Mouse (Mus musculus) embryonic facial prominence, embryonic 10.5 days (tissue): ENCODE measurements around the gene Shc2. TPM values are rescaled to one million over a fixed set of nuclear protein-coding genes. Genes with fewer than 3 reads are reported as not detected.

Experiments used
- DNase-seq: peaks from one replicate; pipeline ENCODE4 v3.0.0-alpha.2; 2017; ENCODE audit warnings: low spot score
- H3K27ac ChIP-seq: fragments of 300-500 bp; sonication (generic); replicated peaks from 2 replicates; pipeline ENCODE4 v1.5.1; 2016; ENCODE audit warnings: mild to moderate bottlenecking
- H3K27me3 ChIP-seq: fragments of 300-500 bp; sonication (generic); replicated peaks from 2 replicates; pipeline ENCODE4 v1.6.1; 2016; ENCODE audit warnings: low read depth, mild to moderate bottlenecking; ENCODE audit not compliant: poor library complexity, severe bottlenecking
- H3K36me3 ChIP-seq: fragments of 300-500 bp; sonication (generic); replicated peaks from 2 replicates; pipeline ENCODE4 v1.6.1; 2016; ENCODE audit warnings: mild to moderate bottlenecking, moderate library complexity
- H3K4me1 ChIP-seq: fragments of 300-500 bp; sonication (generic); 2 replicates; pipeline ENCODE4 v1.6.1; 2016
- H3K4me3 ChIP-seq: fragments of 300-500 bp; sonication (generic); 2 replicates; pipeline ENCODE4 v1.5.1; 2016; ENCODE audit warnings: mild to moderate bottlenecking, moderate library complexity
- H3K9me3 ChIP-seq: fragments of 300-500 bp; sonication (generic); 2 replicates; pipeline ENCODE4 v1.6.1; 2016; ENCODE audit warnings: mild to moderate bottlenecking
- WGBS: fragments of 180-500 bp; shearing (Covaris S2); methylation state at CpG from one replicate; pipeline ENCODE4 v1.1.7; 2016; 5-methylcytosine and 5-hydroxymethylcytosine counted together
- polyA plus RNA-seq: library from polyadenylated mRNA; unstranded; fragments of >200 nt; fragmentation: Nextera tagmentation; extraction: Ambion mirVana; gene quantifications from 2 replicates; pipeline ENCODE4 v1.2.1, GENCODE M21; 2016

Gene Shc2
- 20.0 and 21.5 TPM in 2 replicates for polyA plus RNA-seq

DNA sequence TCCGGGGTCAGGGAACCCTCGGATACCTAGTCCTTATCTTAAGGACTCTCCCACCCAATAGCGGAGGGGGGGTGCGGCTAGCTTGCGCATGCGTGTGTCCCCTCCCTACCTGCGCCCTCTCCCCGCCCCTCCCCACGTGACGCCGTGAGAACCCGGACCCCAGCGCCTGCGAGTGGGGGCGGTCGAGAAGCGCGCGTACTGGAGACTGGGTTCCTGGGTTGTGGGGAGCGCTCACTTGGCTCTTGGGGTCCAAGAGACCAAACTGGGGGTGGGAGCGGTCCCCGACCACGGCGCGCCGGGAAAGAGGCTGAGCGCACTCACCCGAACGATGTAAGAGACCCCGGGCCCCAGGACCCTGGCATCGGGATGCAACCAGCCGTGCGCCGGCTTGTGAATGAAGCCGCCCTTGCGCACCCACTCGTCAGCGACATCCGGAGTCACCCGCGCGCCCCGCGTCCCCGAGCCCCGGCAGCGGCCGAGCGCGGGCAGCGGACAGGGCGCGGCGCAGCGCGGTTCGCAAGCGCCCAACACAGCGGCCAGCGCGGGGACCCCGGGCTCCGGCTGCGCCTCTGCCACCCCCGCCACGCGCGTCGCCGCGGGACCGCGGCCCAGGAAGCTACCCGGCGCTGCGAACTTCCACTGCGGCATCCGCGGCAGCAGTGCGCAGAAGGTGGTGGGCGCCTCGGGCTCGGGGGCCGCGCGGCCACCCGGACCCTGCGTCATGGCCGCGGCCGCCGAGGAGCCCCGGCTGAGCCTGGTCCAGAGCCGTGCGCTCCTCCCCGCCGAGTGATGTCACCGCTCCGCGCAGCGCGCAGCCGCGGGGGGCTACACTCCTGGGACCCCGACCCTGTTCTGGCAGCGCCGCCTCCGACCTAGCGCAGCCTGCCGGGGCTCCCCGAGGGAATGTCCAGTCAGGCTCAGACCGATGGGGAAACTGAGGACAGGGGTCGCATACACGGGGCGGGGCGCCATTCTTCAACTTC, at the start of gene Shc2:
TSS of gene Shc2 (minus strand) at position 791 of the 983 bp plus-strand sequence.
- Histone ChIP-seq H3K9me3 (no peaks in the 10 kb centered on the region), H3K27me3 (peaks cover 35% of the 10 kb centered on the region), H3K27ac (peak within 1 kb of the TSS; percentile 92), H3K4me3 (peak within 1 kb of the TSS; percentile 91), H3K36me3 (no peaks in the 10 kb centered on the region), H3K4me1 (peaks cover 44% of the 10 kb centered on the region)
- DNase-seq, result peak; percentile 88
- WGBS, result under 1% methylated on average over 116 of the region's 116 CpGs

DNA sequence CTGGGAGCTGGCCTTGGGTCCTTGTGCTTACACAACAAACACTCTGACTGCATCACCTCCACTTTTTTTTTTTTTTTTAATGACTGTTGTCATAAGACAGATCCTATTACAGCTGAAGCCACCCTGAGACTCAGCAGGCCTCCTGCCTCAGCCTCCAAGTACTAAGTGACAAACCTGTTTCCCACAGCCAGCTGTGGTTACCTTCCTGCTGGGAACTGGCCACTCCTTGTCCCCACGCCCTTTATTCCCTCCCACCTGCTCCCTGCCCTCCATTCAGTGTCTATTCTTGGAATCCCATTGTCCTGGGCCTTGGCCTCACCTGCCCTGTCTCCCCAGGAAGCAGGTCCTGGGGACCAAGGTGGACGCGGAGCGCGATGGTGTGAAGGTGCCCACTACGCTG, 49.8 kb upstream of the Shc2 start:
- Histone ChIP-seq H3K9me3 (peaks cover 4% of the 10 kb centered on the region; the same call in 1 of the 2 replicates), H3K36me3 (peaks cover 73% of the 10 kb centered on the region), H3K4me3 (no peak overlapping the region), H3K27me3 (no peaks in the 10 kb centered on the region), H3K27ac (no peak overlapping the region), H3K4me1 (peaks cover 15% of the 10 kb centered on the region)
- DNase-seq, result no peak
- 96% methylated on average over 6 of the region's 6 CpGs for WGBS

DNA sequence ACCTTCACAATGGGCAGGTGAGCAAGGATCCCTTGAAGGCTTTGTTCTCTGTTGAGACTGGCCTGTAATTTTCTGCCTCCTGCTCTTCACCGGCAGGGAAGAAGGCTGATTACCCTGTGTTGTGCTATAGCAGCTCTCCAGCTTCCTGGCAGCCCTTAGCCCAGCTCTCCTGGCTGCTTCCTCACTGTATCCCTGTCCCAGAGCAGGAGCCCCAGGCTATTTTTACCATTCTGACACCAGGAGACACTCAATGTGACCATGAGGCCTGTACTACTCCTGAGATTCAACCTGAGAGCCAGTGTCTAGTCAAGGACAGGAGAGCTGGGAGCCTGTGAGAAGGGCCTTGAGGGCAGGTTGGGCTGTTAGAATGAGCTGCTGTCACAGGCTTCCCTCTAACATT, 49.0 kb upstream of the Shc2 start:
- peaks cover 68% of the 10 kb centered on the region for H3K36me3 ChIP-seq
- no peak overlapping the region for H3K4me3 ChIP-seq
- WGBS, result 97% methylated on average over 1 of the region's 1 CpGs
- H3K27me3 ChIP-seq, result no peaks in the 10 kb centered on the region
- H3K9me3 ChIP-seq, result no peaks in the 10 kb centered on the region
- peaks cover 15% of the 10 kb centered on the region for H3K4me1 ChIP-seq
- no peak overlapping the region for H3K27ac ChIP-seq
- DNase-seq, result no peak

DNA sequence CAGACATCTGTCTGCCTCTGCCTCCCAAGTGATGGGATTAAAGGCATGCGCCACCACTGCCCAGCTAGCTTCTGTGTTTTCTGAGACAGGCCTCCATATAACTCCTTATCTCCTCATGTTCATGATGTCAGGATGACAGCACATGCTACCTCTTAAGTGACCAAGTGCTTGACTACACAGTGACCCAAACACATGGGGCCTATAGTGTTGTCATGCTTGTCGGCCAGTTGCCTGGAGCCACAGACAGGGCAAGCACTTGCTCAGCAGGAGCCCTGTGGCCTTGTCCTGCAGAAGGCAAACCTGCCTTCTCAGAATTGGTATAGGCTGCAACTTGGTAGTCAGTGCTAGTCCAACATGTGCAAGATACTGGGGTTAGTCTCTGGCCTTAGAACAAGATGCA, 48.5 kb upstream of the Shc2 start:
- Histone ChIP-seq H3K36me3 (peaks cover 68% of the 10 kb centered on the region), H3K27ac (no peak overlapping the region), H3K27me3 (no peaks in the 10 kb centered on the region), H3K4me1 (peaks cover 18% of the 10 kb centered on the region), H3K9me3 (no peaks in the 10 kb centered on the region), H3K4me3 (no peak overlapping the region)
- 86% methylated on average over 2 of the region's 2 CpGs for whole genome bisulfite sequencing
- DNase-seq, result no peak

DNA sequence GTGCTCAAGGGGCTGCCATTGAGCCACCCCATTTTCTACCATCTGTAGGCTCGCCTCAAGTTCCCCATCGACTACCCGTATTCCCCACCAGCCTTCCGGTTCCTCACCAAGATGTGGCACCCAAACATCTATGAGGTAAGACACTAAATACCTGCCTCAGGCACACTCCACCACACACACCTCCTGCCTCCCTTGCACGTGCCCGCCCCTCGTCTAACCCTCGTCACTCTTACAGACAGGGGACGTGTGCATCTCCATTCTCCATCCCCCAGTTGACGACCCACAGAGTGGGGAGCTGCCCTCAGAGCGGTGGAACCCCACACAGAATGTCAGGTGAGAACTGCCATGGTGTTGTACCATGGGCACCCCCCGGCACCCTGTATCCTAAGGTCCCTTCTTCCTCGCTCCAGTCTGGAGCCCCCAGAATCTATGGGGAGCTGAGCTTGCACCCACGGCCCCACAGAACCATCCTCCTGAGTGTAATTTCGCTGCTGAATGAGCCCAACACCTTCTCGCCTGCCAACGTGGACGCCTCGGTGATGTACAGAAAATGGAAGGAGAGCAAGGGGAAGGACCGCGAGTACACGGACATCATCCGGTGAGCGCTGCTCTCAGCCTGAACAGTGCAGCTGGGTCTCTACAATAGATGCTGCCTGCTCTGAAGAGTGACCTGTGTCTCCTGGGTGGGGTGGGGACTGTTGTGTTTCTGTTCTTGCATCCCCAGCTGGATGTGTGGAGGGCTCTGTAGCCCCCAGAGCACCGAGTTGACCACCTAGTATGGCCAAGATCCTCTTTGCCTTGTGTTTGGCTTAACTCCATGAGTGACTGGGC, 47.3 kb upstream of the Shc2 start:
- 94% methylated on average over 25 of the region's 25 CpGs for WGBS
- no peak for DNase-seq
- H3K27me3 ChIP-seq, result no peaks in the 10 kb centered on the region
- no peaks in the 10 kb centered on the region for H3K9me3 ChIP-seq
- no peak overlapping the region for H3K27ac ChIP-seq
- H3K36me3 ChIP-seq, result peaks cover 65% of the 10 kb centered on the region
- H3K4me1 ChIP-seq, result peaks cover 26% of the 10 kb centered on the region
- H3K4me3 ChIP-seq, result no peak overlapping the region

DNA sequence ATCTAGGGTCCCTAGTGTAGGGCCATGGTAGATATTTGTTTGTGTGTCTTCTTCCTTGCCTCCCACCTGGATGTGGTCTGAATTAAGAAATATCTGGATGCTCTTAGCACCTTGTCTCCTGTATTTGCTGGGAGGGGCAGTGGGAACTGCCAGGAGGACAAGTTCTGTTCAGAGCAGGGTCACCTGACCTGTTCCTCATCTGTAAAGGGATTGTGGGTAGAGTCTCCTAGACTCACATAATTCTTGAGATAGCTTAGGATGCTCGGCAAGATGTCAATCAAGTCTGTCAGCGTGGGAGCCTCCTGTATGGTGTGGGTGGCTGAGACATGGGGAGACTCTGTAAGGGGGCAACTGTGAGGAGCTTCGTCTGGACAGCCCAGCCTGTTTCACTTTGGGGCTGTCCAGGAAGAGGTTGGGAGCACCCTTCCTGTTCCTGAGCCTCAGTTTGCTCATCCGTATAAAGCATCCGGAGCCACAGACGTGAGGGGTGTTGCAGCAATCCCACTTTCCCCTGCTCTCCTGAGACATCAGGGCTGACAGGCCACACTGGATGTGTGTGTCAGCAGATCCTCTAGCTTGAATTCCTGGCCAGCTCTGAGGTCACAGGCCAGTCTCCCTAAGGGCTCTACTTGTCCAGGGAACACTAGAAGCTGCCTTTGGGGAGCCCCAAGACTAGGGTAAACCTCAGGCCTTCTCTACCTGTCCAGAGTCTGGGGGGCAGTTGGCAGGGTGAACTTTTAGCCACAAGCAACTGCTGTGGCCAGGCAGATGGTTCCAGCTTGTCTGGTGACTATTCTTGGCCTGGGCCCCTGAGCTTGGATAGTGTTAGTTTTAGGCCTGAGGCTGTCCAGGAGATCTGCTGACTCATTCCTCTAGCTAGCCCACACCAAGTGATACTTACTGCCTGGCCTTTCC, 46.3 kb upstream of the Shc2 start:
- no peak for DNase-seq
- H3K27ac ChIP-seq, result peak overlapping the region; percentile 82; the same call in 1 of the 2 replicates
- peaks cover 55% of the 10 kb centered on the region for H3K36me3 ChIP-seq
- H3K4me3 ChIP-seq, result peak overlapping the region; percentile 67
- 87% methylated on average over 6 of the region's 6 CpGs for WGBS
- H3K9me3 ChIP-seq, result no peaks in the 10 kb centered on the region
- peaks cover 26% of the 10 kb centered on the region for H3K4me1 ChIP-seq
- H3K27me3 ChIP-seq, result no peaks in the 10 kb centered on the region

DNA sequence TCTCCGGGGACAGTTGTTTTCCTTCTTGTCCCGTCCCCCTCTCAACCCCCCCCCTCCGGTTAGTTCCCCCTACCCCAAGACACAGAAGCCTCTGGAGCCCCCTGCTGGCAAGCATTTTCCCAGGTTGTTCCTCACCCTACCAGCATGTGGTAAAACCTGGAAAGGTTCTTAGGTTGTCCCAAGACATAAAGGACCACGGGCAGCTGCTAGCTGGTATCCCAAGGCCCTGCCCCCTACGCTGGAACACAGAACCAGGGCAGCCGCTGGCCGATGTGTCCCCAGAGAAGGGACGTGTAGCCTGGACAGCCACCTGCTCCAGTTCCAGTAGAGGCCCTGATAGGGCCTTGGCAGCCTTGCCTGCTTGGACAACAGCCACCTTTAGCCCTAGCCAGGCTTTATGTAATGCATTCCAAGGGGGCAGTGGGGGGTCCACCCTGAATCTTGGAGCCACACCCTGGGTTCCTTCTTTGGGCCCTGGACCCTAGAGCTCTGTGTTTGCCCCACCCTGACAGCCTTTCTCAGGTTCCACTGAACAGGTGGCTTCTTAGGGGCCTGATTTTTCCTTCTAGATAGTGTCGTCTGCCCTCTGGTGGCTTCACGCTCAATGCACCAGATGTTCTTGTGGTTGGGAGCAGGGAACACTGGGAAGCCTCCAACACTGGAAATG, 45.3 kb upstream of the Shc2 start:
- no peaks in the 10 kb centered on the region for H3K27me3 ChIP-seq
- H3K9me3 ChIP-seq, result no peaks in the 10 kb centered on the region
- H3K27ac ChIP-seq, result peak overlapping the region; percentile 82
- DNase-seq, result peak; percentile 76
- peaks cover 46% of the 10 kb centered on the region for H3K36me3 ChIP-seq
- peak overlapping the region; percentile 67 for H3K4me3 ChIP-seq
- WGBS, result 5% methylated on average over 10 of the region's 10 CpGs
- H3K4me1 ChIP-seq, result peaks cover 26% of the 10 kb centered on the region

DNA sequence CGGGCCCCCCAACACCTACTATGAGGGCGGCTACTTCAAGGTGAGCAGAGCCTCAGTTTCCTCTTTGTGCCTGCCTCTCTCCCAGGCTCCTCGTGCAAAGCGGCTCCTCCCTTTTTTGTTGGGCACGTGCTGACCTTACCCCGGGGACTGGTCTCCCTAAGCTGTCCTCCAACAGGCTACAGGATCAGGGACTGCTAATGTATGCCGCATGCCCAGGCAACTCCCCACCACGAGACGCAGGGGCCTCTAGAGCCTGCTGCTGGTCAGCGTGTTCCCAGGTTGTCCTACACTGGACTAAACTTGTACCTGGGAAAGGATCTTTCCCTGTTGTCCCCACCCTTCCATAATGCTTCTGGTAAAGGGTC, 44.8 kb upstream of the Shc2 start:
- peak overlapping the region; percentile 82 for H3K27ac ChIP-seq
- no peaks in the 10 kb centered on the region for H3K9me3 ChIP-seq
- peak overlapping the region; percentile 67 for H3K4me3 ChIP-seq
- no peak for DNase-seq
- WGBS, result 0% methylated on average over 10 of the region's 10 CpGs
- peaks cover 26% of the 10 kb centered on the region for H3K4me1 ChIP-seq
- no peaks in the 10 kb centered on the region for H3K27me3 ChIP-seq
- H3K36me3 ChIP-seq, result peaks cover 41% of the 10 kb centered on the region

DNA sequence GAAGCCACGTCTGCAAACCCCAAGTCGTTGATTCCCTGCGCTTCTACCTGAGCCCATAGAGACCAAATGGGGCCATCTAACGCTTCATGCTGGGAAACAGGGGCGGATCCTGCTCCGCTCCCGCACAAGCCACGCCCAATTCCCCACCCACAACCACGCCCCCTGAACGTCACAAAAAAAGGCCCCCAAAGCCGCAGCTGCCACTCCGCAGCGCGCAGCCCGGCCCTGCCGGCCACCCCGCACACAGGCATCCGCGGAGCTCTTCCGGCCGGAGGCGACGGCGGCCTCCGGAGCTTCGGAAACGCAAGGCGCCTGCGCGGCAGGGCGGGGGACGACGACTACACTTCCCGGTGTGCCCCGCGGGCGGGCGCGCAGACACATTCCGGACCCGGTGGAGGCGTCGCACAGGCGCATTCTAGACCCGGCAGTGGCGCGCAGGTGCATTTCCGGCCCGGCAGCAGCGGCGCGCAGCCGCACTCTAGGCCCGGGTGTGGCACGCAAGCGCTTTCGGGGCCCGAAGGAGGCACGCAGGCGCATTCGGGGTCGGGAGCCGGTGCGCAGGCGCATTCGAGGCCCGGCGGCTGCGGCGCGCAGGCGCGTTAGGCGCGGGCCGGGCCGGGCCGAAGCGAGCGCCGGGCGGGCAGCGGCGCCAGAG, 44.0 kb upstream of the Shc2 start, which contains the start of gene Cdc34:
TSS of gene Cdc34 (plus strand) at position 605 of the 655 bp plus-strand sequence.
- H3K27ac ChIP-seq, result peak within 1 kb of the TSS; percentile 82
- no peaks in the 10 kb centered on the region for H3K27me3 ChIP-seq
- peak within 1 kb of the TSS; percentile 67 for H3K4me3 ChIP-seq
- peaks cover 33% of the 10 kb centered on the region for H3K36me3 ChIP-seq
- H3K4me1 ChIP-seq, result peaks cover 26% of the 10 kb centered on the region
- WGBS, result under 1% methylated on average over 84 of the region's 84 CpGs
- peak; percentile 100 for DNase-seq
- H3K9me3 ChIP-seq, result no peaks in the 10 kb centered on the region

DNA sequence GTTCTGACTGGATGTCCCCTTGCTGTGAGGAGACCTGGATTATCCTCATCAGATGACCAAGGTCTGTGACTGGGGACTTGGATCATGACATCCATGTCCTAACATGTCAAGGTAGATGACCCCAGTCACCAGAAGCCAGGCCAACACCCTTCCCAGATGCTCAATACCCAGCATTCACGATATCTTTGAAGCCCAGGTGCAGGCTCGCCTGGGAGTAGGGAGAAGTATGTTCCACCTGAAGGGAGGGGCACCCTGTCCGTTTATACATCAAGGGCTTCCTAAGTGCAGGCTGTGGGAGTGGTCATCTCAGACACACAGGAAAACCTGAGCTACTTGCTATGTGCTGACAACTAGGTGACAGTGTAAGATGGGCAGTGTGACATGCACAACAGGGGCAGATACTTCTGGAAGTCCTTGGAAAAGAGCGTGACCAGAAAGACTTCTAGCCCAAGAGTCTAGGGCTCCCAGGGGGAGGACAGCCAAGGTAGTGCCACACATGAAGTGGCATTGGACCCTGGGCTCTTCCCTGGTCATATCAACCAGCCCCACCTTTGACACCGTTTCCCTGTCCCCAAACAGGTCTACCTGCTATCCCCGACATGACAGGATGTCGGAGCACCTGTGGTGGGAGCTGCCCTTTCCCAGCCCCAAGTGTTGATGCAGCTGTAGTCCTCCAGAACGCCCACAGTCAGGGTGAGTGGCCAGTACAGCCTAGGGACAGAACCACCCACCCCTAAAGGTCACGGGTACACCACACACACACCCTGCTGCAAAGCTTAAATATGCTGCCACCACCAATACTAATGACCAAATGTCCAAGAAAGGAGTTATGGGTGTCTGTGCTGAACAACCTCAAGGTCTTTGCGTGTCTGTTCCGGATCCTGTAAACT, 43.1 kb upstream of the Shc2 start:
- DNase-seq, result no peak
- H3K4me1 ChIP-seq, result peaks cover 32% of the 10 kb centered on the region
- no peaks in the 10 kb centered on the region for H3K9me3 ChIP-seq
- peak overlapping the region; percentile 67 for H3K4me3 ChIP-seq
- 37% methylated on average over 11 of the region's 11 CpGs for WGBS
- H3K27ac ChIP-seq, result peak overlapping the region; percentile 82
- H3K36me3 ChIP-seq, result peaks cover 30% of the 10 kb centered on the region
- no peaks in the 10 kb centered on the region for H3K27me3 ChIP-seq
